Mouse (Mus musculus): ENCODE data around the gene Lnpk. TPM values are rescaled to one million over a fixed set of nuclear protein-coding genes. Genes with fewer than 3 reads are reported as not detected.

The Lnpk gene
- polyA plus RNA-seq, 1 experiment from 2014 or later = 51.2 TPM

DNA sequence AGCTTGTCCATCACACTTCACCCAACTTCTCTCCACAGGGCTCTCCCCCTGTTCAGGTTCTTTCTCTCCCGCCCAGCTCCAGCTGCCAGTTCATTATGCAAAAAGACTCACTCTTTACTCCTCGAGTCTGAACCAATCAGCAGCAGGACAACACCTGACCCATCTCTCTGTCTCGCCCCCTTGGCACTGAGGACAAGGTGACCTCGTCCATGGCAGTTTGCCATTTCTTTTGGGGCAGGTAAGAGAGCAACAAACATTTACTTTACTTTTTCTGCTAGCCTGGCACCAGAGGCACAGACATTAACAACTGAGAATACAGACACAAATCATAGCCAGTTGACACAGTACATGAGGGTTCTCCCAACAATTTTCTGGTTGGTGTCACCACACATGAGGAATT is 8.8 kb downstream of the Lnpk start:
- no peaks in the 10 kb centered on the region for H3K9me3 ChIP-seq
- 73% methylated on average over 4 of the region's 4 CpGs for WGBS
- H3K4me3 ChIP-seq (replicated peaks) = no peak overlapping the region
- 0 out of 2 replicates have a peak, but pooled peaks cover under 1% of the 10 kb centered on the region for H3K4me1 ChIP-seq (replicated peaks)
- ATAC-seq = no peak
- H3K9ac ChIP-seq (replicated peaks) = no peak overlapping the region
- no peak overlapping the region for H3K27ac ChIP-seq
- H3K36me3 ChIP-seq = peaks cover 4% of the 10 kb centered on the region; the same call in 1 of the 2 replicates
- H3K4me2 ChIP-seq (replicated peaks) = no peak overlapping the region
- H3K27me3 ChIP-seq = no peaks in the 10 kb centered on the region

DNA sequence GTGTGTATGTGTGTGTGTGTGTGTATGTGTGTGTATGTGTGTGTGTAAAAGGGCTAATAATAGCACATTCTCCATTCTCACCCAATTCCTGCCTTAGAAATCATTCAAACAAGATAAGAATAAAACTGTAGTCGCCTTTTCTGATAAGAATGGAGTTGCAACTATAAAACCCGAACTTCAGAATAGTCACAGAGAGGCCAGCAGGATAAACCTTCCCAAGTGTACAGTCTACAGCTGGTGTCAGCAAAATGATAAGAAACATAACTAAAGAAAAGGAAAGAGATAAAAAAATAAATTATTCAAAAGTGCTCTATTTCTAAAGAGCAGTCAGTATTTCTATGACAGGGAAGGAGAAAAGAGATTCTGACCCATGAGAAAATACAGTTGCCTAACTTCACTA is 19.4 kb downstream of the Lnpk start:
- Histone ChIP-seq H3K36me3 (peaks cover 16% of the 10 kb centered on the region), H3K27me3 (no peaks in the 10 kb centered on the region), H3K4me3 (replicated peaks) (no peak overlapping the region), H3K9me3 (no peaks in the 10 kb centered on the region), H3K4me2 (replicated peaks) (no peak overlapping the region), H3K4me1 (replicated peaks) (peaks cover 14% of the 10 kb centered on the region), H3K27ac (no peak overlapping the region), H3K9ac (replicated peaks) (no peak overlapping the region)
- ATAC-seq = no peak
- WGBS = 91% methylated on average over 2 of the region's 2 CpGs

- no peaks in the 10 kb centered on the region for H3K27me3 ChIP-seq
- no peak overlapping the region for H3K27ac ChIP-seq
- 95% methylated on average over 2 of the region's 2 CpGs for WGBS
- H3K9ac ChIP-seq (replicated peaks) = no peak overlapping the region
- H3K9me3 ChIP-seq = no peaks in the 10 kb centered on the region
- no peak for ATAC-seq
- peaks cover 14% of the 10 kb centered on the region for H3K4me1 ChIP-seq (replicated peaks)
- no peak overlapping the region for H3K4me3 ChIP-seq (replicated peaks)
- peaks cover 18% of the 10 kb centered on the region for H3K36me3 ChIP-seq
- no peak overlapping the region for H3K4me2 ChIP-seq (replicated peaks)
Measured at GRCm38 (mm10) chr2:74559092-74559491, 20.1 kb downstream of the Lnpk start.

GRCm38 (mm10) chr2:74557451-74557850 is 21.8 kb downstream of the Lnpk start:
- WGBS = 60% methylated on average over 2 of the region's 2 CpGs

GRCm38 (mm10) chr2:74551929-74552328 is 27.3 kb downstream of the Lnpk start:
- no peak overlapping the region for H3K4me3 ChIP-seq (replicated peaks)
- ATAC-seq = no peak
- no peak overlapping the region for H3K9ac ChIP-seq (replicated peaks)

More at GRCm38 (mm10) chr2:74557451-74557850, 21.8 kb downstream of the Lnpk start:
- no peaks in the 10 kb centered on the region for H3K9me3 ChIP-seq
- H3K4me2 ChIP-seq (replicated peaks) = no peak overlapping the region
- peaks cover 24% of the 10 kb centered on the region for H3K36me3 ChIP-seq
- no peak overlapping the region for H3K4me3 ChIP-seq (replicated peaks)
- no peaks in the 10 kb centered on the region for H3K27me3 ChIP-seq
- no peak overlapping the region for H3K9ac ChIP-seq (replicated peaks)
- H3K27ac ChIP-seq = no peak overlapping the region
- ATAC-seq = no peak
- H3K4me1 ChIP-seq (replicated peaks) = peaks cover 14% of the 10 kb centered on the region

DNA sequence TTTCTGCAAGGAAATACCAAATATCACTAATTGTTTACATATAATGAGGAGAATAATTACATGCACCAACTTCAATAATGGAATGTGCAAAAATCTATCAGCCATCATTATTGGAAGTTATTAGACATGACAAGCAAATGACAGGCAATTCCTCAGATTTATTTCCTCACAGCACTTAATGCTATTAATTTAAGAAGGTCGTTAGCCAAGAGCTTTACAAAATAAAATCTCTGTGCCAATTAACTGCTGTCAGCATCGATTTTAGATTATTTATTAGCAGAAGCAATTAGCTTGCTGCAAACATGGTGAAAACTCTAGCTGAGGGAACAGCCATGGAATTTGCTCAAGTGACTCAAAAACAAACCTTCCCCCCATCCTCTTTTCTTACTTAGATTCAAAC is 30.9 kb downstream of the Lnpk start:
- 75% methylated on average over 2 of the region's 2 CpGs for WGBS
- no peak overlapping the region for H3K27ac ChIP-seq

More at GRCm38 (mm10) chr2:74551929-74552328, 27.3 kb downstream of the Lnpk start:
- Histone ChIP-seq H3K9me3 (no peaks in the 10 kb centered on the region), H3K36me3 (peaks cover 21% of the 10 kb centered on the region), H3K27me3 (no peaks in the 10 kb centered on the region), H3K4me1 (replicated peaks) (no peaks in the 10 kb centered on the region), H3K27ac (no peak overlapping the region), H3K4me2 (replicated peaks) (no peak overlapping the region)

DNA sequence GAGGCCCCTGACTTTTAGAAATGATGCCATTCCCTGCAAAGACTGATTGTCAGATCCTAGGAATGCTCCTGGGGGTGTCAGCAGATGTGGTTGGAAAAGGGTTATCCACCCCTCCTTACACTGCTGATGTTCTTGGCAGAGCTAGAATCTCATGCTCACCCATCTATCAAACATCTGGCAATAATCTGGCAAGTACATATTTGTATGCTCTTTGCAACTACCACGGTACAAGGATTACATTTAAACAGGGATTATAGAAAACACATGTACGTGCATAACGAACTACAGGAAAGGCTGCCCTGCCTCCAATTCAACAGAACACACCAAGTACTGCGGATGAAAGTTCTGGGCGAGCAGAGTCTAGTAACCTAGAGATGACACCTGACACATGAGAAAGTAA is 70.9 kb downstream of the Lnpk start:
- 96% methylated on average over 5 of the region's 5 CpGs for WGBS
- Histone ChIP-seq H3K4me2 (replicated peaks) (no peak overlapping the region), H3K4me1 (replicated peaks) (0 out of 2 replicates have a peak, but pooled peaks cover 5% of the 10 kb centered on the region), H3K27ac (no peak overlapping the region), H3K9me3 (no peaks in the 10 kb centered on the region), H3K9ac (replicated peaks) (no peak overlapping the region), H3K36me3 (no peaks in the 10 kb centered on the region), H3K27me3 (no peaks in the 10 kb centered on the region), H3K4me3 (replicated peaks) (no peak overlapping the region)
- ATAC-seq = no peak

More for the DNA sequence above, 30.9 kb downstream of the Lnpk start:
- Histone ChIP-seq H3K27me3 (no peaks in the 10 kb centered on the region), H3K4me3 (replicated peaks) (no peak overlapping the region), H3K36me3 (peaks cover 14% of the 10 kb centered on the region), H3K4me2 (replicated peaks) (no peak overlapping the region), H3K9me3 (no peaks in the 10 kb centered on the region), H3K9ac (replicated peaks) (no peak overlapping the region), H3K4me1 (replicated peaks) (no peaks in the 10 kb centered on the region)
- no peak for ATAC-seq

DNA sequence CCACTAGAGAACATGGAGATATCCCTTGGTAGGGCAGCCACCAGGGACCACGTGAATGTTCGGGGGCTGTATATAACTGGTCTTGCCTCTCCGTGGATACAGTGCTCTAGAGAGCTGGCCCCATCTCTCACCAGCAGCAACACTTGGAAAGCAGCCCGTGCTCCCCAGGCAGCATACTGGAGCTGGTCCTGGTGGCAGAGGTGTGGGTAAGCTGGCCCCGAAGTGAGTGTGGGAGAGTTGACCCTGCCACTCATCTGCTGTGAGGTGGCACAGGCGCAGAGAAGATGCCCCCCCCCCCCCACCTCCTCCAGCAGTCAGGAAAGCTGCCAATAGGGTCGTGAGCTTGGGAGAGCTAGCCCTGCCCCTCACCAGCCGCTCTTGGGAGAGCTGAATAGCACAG is 72.8 kb downstream of the Lnpk start:
- Histone ChIP-seq H3K4me1 (replicated peaks) (0 out of 2 replicates have a peak, but pooled peaks cover 5% of the 10 kb centered on the region), H3K27me3 (no peaks in the 10 kb centered on the region), H3K9ac (replicated peaks) (no peak overlapping the region), H3K4me3 (replicated peaks) (no peak overlapping the region), H3K4me2 (replicated peaks) (no peak overlapping the region), H3K9me3 (no peaks in the 10 kb centered on the region), H3K36me3 (no peaks in the 10 kb centered on the region), H3K27ac (no peak overlapping the region)
- 31% methylated on average over 8 of the region's 8 CpGs for WGBS
- no peak for ATAC-seq

DNA sequence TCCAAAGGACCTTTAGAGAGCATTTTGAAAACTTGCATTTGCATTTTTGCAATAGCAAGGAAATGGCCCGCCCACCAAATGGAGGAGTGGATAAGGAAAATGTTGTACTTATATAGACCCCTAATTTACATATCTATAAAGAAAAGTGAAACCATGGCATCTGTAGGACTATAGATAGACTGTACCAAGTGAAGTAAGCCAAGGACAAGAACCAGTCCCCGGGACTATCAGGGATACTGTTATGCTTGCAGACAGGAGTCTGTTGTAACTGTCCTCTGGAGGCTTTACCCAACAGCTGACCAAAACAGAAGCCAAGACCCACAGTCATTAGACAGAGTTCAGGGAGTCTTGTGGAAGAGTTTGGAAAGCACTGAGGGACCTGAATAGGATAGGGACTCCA is 78.9 kb downstream of the Lnpk start:
- H3K4me3 ChIP-seq (replicated peaks) = no peak overlapping the region
- no peaks in the 10 kb centered on the region for H3K9me3 ChIP-seq
- H3K9ac ChIP-seq (replicated peaks) = no peak overlapping the region
- H3K36me3 ChIP-seq = no peaks in the 10 kb centered on the region
- H3K27ac ChIP-seq = no peak overlapping the region
- H3K4me2 ChIP-seq (replicated peaks) = no peak overlapping the region
- no peaks in the 10 kb centered on the region for H3K27me3 ChIP-seq
- ATAC-seq = no peak
- 96% methylated on average over 2 of the region's 2 CpGs for WGBS
- no peaks in the 10 kb centered on the region for H3K4me1 ChIP-seq (replicated peaks)

DNA sequence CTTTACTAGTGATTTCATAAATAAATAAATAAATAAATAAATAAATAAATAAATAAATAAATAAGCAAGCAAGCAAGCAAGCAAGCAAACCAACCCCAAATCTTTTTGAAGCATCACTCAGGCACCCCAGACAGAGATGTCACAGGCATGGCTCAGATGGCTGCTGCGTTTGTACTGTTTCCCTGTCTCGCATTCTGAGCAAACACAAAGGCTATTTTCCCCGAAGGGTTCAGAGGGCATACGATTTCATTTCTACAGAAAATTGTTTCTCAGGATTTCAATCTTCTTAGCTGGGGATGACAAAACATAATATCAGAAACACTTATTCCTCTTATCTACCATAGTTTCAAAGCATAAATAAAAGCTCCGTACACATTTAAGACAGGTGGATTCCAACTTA is 81.4 kb downstream of the Lnpk start:
- Histone ChIP-seq H3K4me2 (replicated peaks) (no peak overlapping the region), H3K9ac (replicated peaks) (no peak overlapping the region), H3K27me3 (no peaks in the 10 kb centered on the region), H3K4me3 (replicated peaks) (no peak overlapping the region), H3K9me3 (no peaks in the 10 kb centered on the region), H3K4me1 (replicated peaks) (no peaks in the 10 kb centered on the region), H3K36me3 (no peaks in the 10 kb centered on the region), H3K27ac (no peak overlapping the region)
- no peak for ATAC-seq
- WGBS = 17% methylated on average over 5 of the region's 5 CpGs

GRCm38 (mm10) chr2:74491426-74491825 is 87.8 kb downstream of the Lnpk start:
- Histone ChIP-seq H3K27me3 (no peaks in the 10 kb centered on the region), H3K4me2 (replicated peaks) (no peak overlapping the region), H3K4me1 (replicated peaks) (peaks cover 4% of the 10 kb centered on the region), H3K27ac (no peak overlapping the region), H3K9ac (replicated peaks) (no peak overlapping the region), H3K9me3 (no peaks in the 10 kb centered on the region), H3K4me3 (replicated peaks) (no peak overlapping the region), H3K36me3 (no peaks in the 10 kb centered on the region)
- 63% methylated on average over 13 of the region's 13 CpGs for WGBS
- no peak for ATAC-seq

DNA sequence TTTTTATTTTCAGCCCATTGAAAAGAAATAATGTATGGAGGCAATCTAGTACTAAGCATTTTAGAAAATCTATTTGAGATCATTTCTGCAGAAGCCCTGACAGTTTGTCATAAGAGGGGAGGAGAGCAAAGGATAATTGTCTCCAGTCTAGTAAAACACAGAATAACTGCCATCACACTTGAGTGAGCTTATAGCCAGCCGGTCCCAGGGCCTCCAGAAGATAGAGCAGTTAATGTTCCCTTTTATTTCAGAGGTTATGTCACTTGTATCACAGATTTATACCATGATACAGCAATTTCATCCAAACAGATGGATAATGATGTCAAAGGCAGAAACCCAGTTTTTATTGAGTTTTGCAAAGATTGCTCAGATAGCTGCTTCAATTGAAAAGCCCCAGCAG is 89.0 kb downstream of the Lnpk start:
- H3K27me3 ChIP-seq = no peaks in the 10 kb centered on the region
- H3K9ac ChIP-seq (replicated peaks) = no peak overlapping the region
- peaks cover 4% of the 10 kb centered on the region for H3K4me1 ChIP-seq (replicated peaks)
- H3K27ac ChIP-seq = no peak overlapping the region
- WGBS = 68% methylated on average over 1 of the region's 1 CpGs
- no peaks in the 10 kb centered on the region for H3K9me3 ChIP-seq
- H3K4me2 ChIP-seq (replicated peaks) = no peak overlapping the region
- ATAC-seq = no peak
- H3K4me3 ChIP-seq (replicated peaks) = no peak overlapping the region
- H3K36me3 ChIP-seq = no peaks in the 10 kb centered on the region

GRCm38 (mm10) chr2:74488443-74488842 is 90.8 kb downstream of the Lnpk start:
- ATAC-seq = 0 out of 2 replicates have a peak, but pooled peaks have one; percentile 63

More at GRCm38 (mm10) chr2:74488443-74488842, 90.8 kb downstream of the Lnpk start:
- H3K4me3 ChIP-seq (replicated peaks) = no peak overlapping the region
- H3K27me3 ChIP-seq = no peaks in the 10 kb centered on the region
- H3K4me1 ChIP-seq (replicated peaks) = peaks cover 4% of the 10 kb centered on the region
- no peaks in the 10 kb centered on the region for H3K9me3 ChIP-seq
- H3K27ac ChIP-seq = no peak overlapping the region
- 43% methylated on average over 7 of the region's 7 CpGs for WGBS
- no peak overlapping the region for H3K4me2 ChIP-seq (replicated peaks)
- H3K36me3 ChIP-seq = no peaks in the 10 kb centered on the region
- H3K9ac ChIP-seq (replicated peaks) = no peak overlapping the region

Data from midbrain, embryonic 13.5 days (tissue).